Mouse (Mus musculus) myocyte (in vitro differentiated cells): ENCODE results near the gene Ggt5.

Experiments
- CEBPB ChIP-seq: IDR thresholded peaks from 2 replicates; pipeline ENCODE4 v1.6.1; 2011; ENCODE audit warnings: mild to moderate bottlenecking, moderate library complexity; ENCODE audit not compliant: poor library complexity, insufficient read depth, severe bottlenecking
- E2F4 ChIP-seq: IDR thresholded peaks from one replicate; pipeline ENCODE4 v1.6.1; 2011; ENCODE audit warnings: mild to moderate bottlenecking, control low read depth, moderate library complexity; ENCODE audit not compliant: insufficient read depth
- MAX ChIP-seq: IDR thresholded peaks from one replicate; pipeline ENCODE4 v1.6.1; 2011; ENCODE audit warnings: low read depth, mild to moderate bottlenecking, control low read depth
- MYOD1 ChIP-seq, 3 experiments: IDR thresholded peaks; one replicate each; pipeline ENCODE4 v1.6.1; 2011; ENCODE audit warnings: control low read depth in 2 of 3, low read depth in 2 of 3, mild to moderate bottlenecking in 2 of 3, moderate library complexity in 1 of 3; ENCODE audit not compliant: insufficient read length in 2 of 3, control insufficient read depth in 1 of 3
- POLR2A ChIP-seq: IDR thresholded peaks from one replicate; pipeline ENCODE4 v1.6.1; 2011; ENCODE audit warnings: low read depth, mild to moderate bottlenecking, control low read depth, moderate library complexity; ENCODE audit not compliant: insufficient read length
- POLR2AphosphoS2 ChIP-seq: IDR thresholded peaks from one replicate; pipeline ENCODE4 v1.6.1; 2011; ENCODE audit warnings: low read depth, control low read depth; ENCODE audit not compliant: insufficient read length
- REST ChIP-seq: IDR thresholded peaks from one replicate; pipeline ENCODE4 v1.6.1; 2011; ENCODE audit warnings: mild to moderate bottlenecking, control low read depth, moderate library complexity; ENCODE audit not compliant: insufficient read depth, insufficient read length
- SRF ChIP-seq: IDR thresholded peaks from one replicate; pipeline ENCODE4 v1.6.1; 2011; ENCODE audit warnings: low read depth; ENCODE audit not compliant: control insufficient read depth, insufficient read length
- TCF12 ChIP-seq: IDR thresholded peaks from one replicate; pipeline ENCODE4 v1.6.1; 2011; ENCODE audit warnings: mild to moderate bottlenecking, control low read depth; ENCODE audit not compliant: poor library complexity, insufficient read depth, severe bottlenecking
- TCF3 ChIP-seq: IDR thresholded peaks from one replicate; pipeline ENCODE4 v1.6.1; 2011; ENCODE audit warnings: low read depth, control low read depth; ENCODE audit not compliant: insufficient read length
- USF1 ChIP-seq: IDR thresholded peaks from one replicate; pipeline ENCODE4 v1.6.1; 2011; ENCODE audit warnings: low read depth, mild to moderate bottlenecking, control low read depth, moderate library complexity

DNA sequence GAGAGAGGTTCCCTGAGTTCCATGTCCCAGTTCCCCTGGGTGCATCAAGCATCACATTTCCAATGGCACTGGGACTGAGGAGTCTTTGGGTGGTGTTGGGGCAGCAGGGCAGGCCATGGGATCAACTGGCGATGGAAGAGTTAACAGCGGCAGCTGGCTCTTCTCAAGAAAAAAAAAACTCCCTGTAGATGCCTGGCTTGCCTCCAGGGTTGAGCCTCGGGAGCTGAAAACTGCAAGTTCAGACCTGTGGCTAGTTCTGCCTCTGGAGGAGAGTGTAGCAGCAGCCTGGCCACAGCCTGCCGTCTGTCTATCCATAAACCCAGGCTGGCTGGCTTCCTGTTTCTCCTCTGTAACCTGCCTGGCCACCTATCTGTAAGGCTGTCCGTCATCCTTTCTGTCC, at the start of gene Ggt5:
- TF ChIP-seq POLR2A, result no peak
- TF ChIP-seq E2F4, result no peak
- no peak for TF ChIP-seq TCF3
- TF ChIP-seq POLR2AphosphoS2, result no peak
- no peak for TF ChIP-seq CEBPB
- no peak for TF ChIP-seq REST
- no peak for TF ChIP-seq MAX
- no peak for TF ChIP-seq MYOD1 (IDR thresholded peaks at IDR 0.05; ENCODE audit: control insufficient read depth in 1 of 3, insufficient read length in 2 of 3, low read depth in 2 of 3)
- no peak for TF ChIP-seq USF1
- TF ChIP-seq TCF12, result no peak
- TF ChIP-seq SRF, result no peak
